In the genomic region with DNA sequence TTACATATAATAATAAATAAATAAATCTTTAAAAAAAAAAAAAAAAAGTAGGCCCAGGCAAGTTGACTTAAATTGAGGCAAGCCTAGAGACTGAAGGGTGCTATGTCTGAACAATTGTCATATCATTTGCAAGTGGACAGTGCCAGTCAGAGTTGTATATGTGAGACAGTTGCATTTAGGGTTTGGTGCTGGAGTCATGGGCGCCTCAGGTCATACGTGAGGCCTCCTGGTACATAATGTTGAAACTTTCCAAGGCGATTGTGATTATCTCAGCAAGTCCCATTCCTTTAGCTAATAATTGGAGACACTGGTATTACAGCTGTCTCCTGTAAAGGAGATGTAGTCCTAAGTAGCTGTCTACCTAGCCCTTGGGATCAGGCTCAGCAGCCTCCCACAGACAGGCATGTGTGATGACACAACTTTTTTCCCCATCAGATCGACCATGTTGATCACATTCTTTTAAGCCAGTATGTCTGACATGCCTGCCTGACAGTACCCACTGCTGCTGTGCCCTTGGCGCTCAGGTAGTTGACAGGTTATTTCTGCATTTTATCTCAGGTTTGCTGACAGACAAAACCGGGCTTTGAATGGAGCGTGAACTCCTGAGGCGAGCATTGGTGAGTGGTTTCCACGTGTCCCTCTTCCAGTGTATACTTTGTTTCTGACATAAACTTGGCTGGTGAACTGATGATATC, we compare ENCODE assay signal across 8 mouse cellular contexts. TPM values are rescaled to one million over a fixed set of nuclear protein-coding genes. Genes with fewer than 3 reads are reported as not detected.
DNase-seq lines count a peak whose midpoint lies in the region; ATAC-seq and TF ChIP-seq lines count a peak whose summit lies in the region.

No protein-coding gene starts in this region.

- no peak for TF ChIP-seq EP300 in CH12.LX (IDR thresholded peaks at IDR 0.05; ENCODE audit: low read length)
- no peak for TF ChIP-seq EP300 in liver, embryonic 14.5 days (IDR thresholded peaks at IDR 0.05; ENCODE audit: low read depth)

- peak overlapping the region; percentile 34; the same call in 1 of the 2 replicates for H3K27ac ChIP-seq in CH12.LX (ENCODE audit: insufficient read depth, low read depth)
- H3K27ac ChIP-seq in forebrain, embryonic 16.5 days (ENCODE audit: low read length): no peak overlapping the region
- peak overlapping the region; percentile 88 for H3K27ac ChIP-seq in liver, embryonic 14.5 days

- H3K9me3 ChIP-seq in CH12.LX (replicated peaks; ENCODE audit: low read length): no peaks in the 10 kb centered on the region
- no peaks in the 10 kb centered on the region for H3K9me3 ChIP-seq in forebrain, embryonic 16.5 days (ENCODE audit: control insufficient read depth, low read length)
- H3K9me3 ChIP-seq in liver, embryonic 14.5 days (ENCODE audit: control insufficient read depth, low read length): no peaks in the 10 kb centered on the region

- WGBS in forebrain, embryonic 16.5 days: 20% methylated on average over 9 of the region's 9 CpGs
- 4% methylated on average over 9 of the region's 9 CpGs for WGBS in liver, embryonic 14.5 days (ENCODE audit: insufficient replicate concordance)

- peaks cover 29% of the 10 kb centered on the region for H3K79me2 ChIP-seq in CH12.LX (replicated peaks; ENCODE audit: control insufficient read depth, extremely low read depth, insufficient read depth, poor library complexity, severe bottlenecking)

- peak overlapping the region; percentile 89 for H3K4me2 ChIP-seq in CH12.LX (ENCODE audit: insufficient read depth, low read depth, poor library complexity, severe bottlenecking)
- peak overlapping the region; percentile 74 for H3K4me2 ChIP-seq in forebrain, embryonic 16.5 days (ENCODE audit: low read length)
- H3K4me2 ChIP-seq in liver, embryonic 14.5 days (ENCODE audit: low read depth): peak overlapping the region; percentile 78

- peak overlapping the region; percentile 73 for H3K9ac ChIP-seq in CH12.LX (ENCODE audit: insufficient read depth, low read depth)
- peak overlapping the region; percentile 49 for H3K9ac ChIP-seq in forebrain, embryonic 16.5 days (replicated peaks; ENCODE audit: low read depth, low read length)
- H3K9ac ChIP-seq in liver, embryonic 14.5 days (replicated peaks): peak overlapping the region; percentile 94

- no peak for TF ChIP-seq RAD21 in CH12.LX (IDR thresholded peaks at IDR 0.05; ENCODE audit: low read depth, low read length)

- TF ChIP-seq CTCF in CH12.LX (conservative IDR thresholded peaks at IDR 0.05 in 1 of 2, IDR thresholded peaks at IDR 0.05 in 1 of 2; ENCODE audit: low read depth in 2 of 2, low read length in 2 of 2): no peak
- TF ChIP-seq CTCF in liver, embryonic 14.5 days (IDR thresholded peaks at IDR 0.05; ENCODE audit: low read depth): no peak

- H3K27me3 ChIP-seq in CH12.LX (replicated peaks): no peaks in the 10 kb centered on the region
- no peaks in the 10 kb centered on the region for H3K27me3 ChIP-seq in forebrain, embryonic 16.5 days (replicated peaks; ENCODE audit: control insufficient read depth, insufficient read depth, low read length)
- no peaks in the 10 kb centered on the region for H3K27me3 ChIP-seq in liver, embryonic 14.5 days (ENCODE audit: control insufficient read depth, insufficient read depth, low read length)

- in situ Hi-C loops in CH12.LX (cut with MboI; ENCODE audit: low pct_ligation_motif_present, low pct_unique_long_range_greater_than_20kb, low sequenced_read_pairs): loop anchor here (10.0 kb wide), 2 partner anchors 360 to 420 kb away; partner anchors contain the start of gene Slc9a8

- peak; percentile 16 for DNase-seq in CD4-positive, CD25-positive, alpha-beta regulatory T cell, adult 2 months (ENCODE audit: low read depth, low spot score)
- DNase-seq in CH12.LX (ENCODE audit: extremely low read depth): peak; percentile 58
- DNase-seq in liver, embryonic 14.5 days (ENCODE audit: low read depth in 3 of 3, low spot score in 3 of 3): no peak
- DNase-seq in embryo, embryonic 10 days (ENCODE audit: low spot score): no peak
- no peak for DNase-seq in layer of hippocampus, postnatal 25 days (ENCODE audit: extremely low spot score in 1 of 2, low spot score in 1 of 2)

- H3K36me3 ChIP-seq in CH12.LX (replicated peaks in 1 of 2; ENCODE audit: control insufficient read depth in 1 of 2, insufficient read depth in 1 of 2, low read length in 1 of 2): peaks cover 20 to 32% of the 10 kb centered on the region in 2 experiments
- H3K36me3 ChIP-seq in forebrain, embryonic 16.5 days (ENCODE audit: control insufficient read depth, insufficient read depth): peaks cover 11% of the 10 kb centered on the region
- peaks cover 25% of the 10 kb centered on the region for H3K36me3 ChIP-seq in liver, embryonic 14.5 days (replicated peaks; ENCODE audit: control insufficient read depth, insufficient read depth, low read depth)

- ATAC-seq in CD4-positive, CD25-positive, alpha-beta regulatory T cell, adult 4 months: no peak
- ATAC-seq in forebrain, embryonic 16.5 days: no peak
- no peak for ATAC-seq in liver, embryonic 14.5 days (ENCODE audit: insufficient read depth)
- no peak for ATAC-seq in activated CD4-positive, CD25-positive, alpha-beta regulatory T cell, adult 4 months

- H3K4me3 ChIP-seq in CH12.LX (replicated peaks in 1 of 3; ENCODE audit: low read depth in 2 of 3, low read length in 2 of 3, poor library complexity in 1 of 3): peak overlapping the region; percentile 66 to 77 (median 75)
- peak overlapping the region; percentile 61 for H3K4me3 ChIP-seq in forebrain, embryonic 16.5 days (replicated peaks; ENCODE audit: low read length)
- peak overlapping the region; percentile 70 to 85 for H3K4me3 ChIP-seq in liver, embryonic 14.5 days (ENCODE audit: insufficient read depth in 1 of 2, low read depth in 2 of 2, low read length in 2 of 2)

- H3K4me1 ChIP-seq in CH12.LX (ENCODE audit: control insufficient read depth in 1 of 2, insufficient read depth in 2 of 2): peaks cover 2 to 33% of the 10 kb centered on the region in 2 experiments; a peak in 2 of 4 replicates
- H3K4me1 ChIP-seq in forebrain, embryonic 16.5 days (replicated peaks; ENCODE audit: control insufficient read depth, insufficient read depth, low read length): peaks cover 31% of the 10 kb centered on the region
- peaks cover 14 to 19% of the 10 kb centered on the region in 2 experiments for H3K4me1 ChIP-seq in liver, embryonic 14.5 days (replicated peaks; ENCODE audit: control insufficient read depth in 2 of 2, insufficient read depth in 2 of 2, low read length in 1 of 2)

- dilution Hi-C loops in CH12.LX (cut with MboI; ENCODE audit: extremely low pct_ligation_motif_present, extremely low pct_unique_long_range_greater_than_20kb, low sequenced_read_pairs): no loop called here

- peak; percentile 52; the same call in 1 of the 2 replicates for TF ChIP-seq POLR2A in CH12.LX (IDR thresholded peaks at IDR 0.05; ENCODE audit: low read depth, low read length)

TF ChIP-seq in CH12.LX, 34 proteins besides CTCF, POLR2A, EP300 and RAD21 (continues in another document):
- TF ChIP-seq SIN3A (IDR thresholded peaks at IDR 0.05; ENCODE audit: low read length) (0 out of 2 replicates have a peak, but pooled peaks have one; percentile 15), MAZ (IDR thresholded peaks at IDR 0.05; ENCODE audit: low read depth, low read length) (peak; percentile 55; the same call in 1 of the 2 replicates), ZNF384 (IDR thresholded peaks at IDR 0.05; ENCODE audit: low read depth, low read length) (peak; percentile 24; the same call in 1 of the 2 replicates), TBP (conservative IDR thresholded peaks at IDR 0.05; ENCODE audit: low read depth, low read length) (0 out of 2 replicates have a peak, but pooled peaks have one; percentile 39), MYC (IDR thresholded peaks at IDR 0.05; ENCODE audit: low read depth, low read length) (peak; percentile 88), POLR2AphosphoS2 (IDR thresholded peaks at IDR 0.05; ENCODE audit: low read depth, low read length) (peak; percentile 38; the same call in 1 of the 2 replicates), KAT2A (IDR thresholded peaks at IDR 0.05; ENCODE audit: insufficient replicate concordance, low read length) (no peak), GABPA (IDR thresholded peaks at IDR 0.05; ENCODE audit: insufficient replicate concordance, low read depth, low read length) (no peak), MAX (IDR thresholded peaks at IDR 0.05; ENCODE audit: low read length) (peak; percentile 45), ZMIZ1 (IDR thresholded peaks at IDR 0.05; ENCODE audit: low read depth, low read length) (peak; percentile 47; the same call in 1 of the 2 replicates), MAFK (IDR thresholded peaks at IDR 0.05; ENCODE audit: insufficient replicate concordance, low read length) (0 out of 2 replicates have a peak, but pooled peaks have one; percentile 20), JUND (conservative IDR thresholded peaks at IDR 0.05; ENCODE audit: low read depth, low read length) (no peak), USF2 (conservative IDR thresholded peaks at IDR 0.05; ENCODE audit: low read depth, low read length) (no peak), JUN (IDR thresholded peaks at IDR 0.05; ENCODE audit: insufficient read depth, low read depth, low read length) (no peak), SMC3 (IDR thresholded peaks at IDR 0.05; ENCODE audit: low read depth, low read length) (no peak)

RNA-seq across cellular contexts. Expression of gene Znfx1, which starts 1.9 kb away (rescaled TPM):
- 10 to 100 TPM; 18.1 to 27.6 TPM for polyA plus RNA-seq in CD4-positive, CD25-positive, alpha-beta regulatory T cell, adult 4 months (2017; shearing (Covaris generic))
- 8.1 and 9.0 TPM in 2 replicates for total RNA-seq in CH12.LX (2012; rRNA removed)
- 4.1 and 5.1 TPM in 2 replicates for total RNA-seq in CH12.LX (2014; rRNA removed)
- 7.7 and 9.0 TPM in 2 replicates for polyA plus RNA-seq in CH12.LX (2012; ENCODE audit: insufficient read length, low read depth)
- 8.9 and 9.0 TPM in 2 replicates for polyA plus RNA-seq in forebrain, embryonic 16.5 days (2015; fragmentation: Nextera tagmentation; extraction: Ambion mirVana)
- polyA plus RNA-seq in liver, embryonic 14.5 days (2012; rRNA removed): 7.7 and 7.8 TPM in 2 replicates
- polyA plus RNA-seq in liver, embryonic 14.5 days (2014; fragmentation: Nextera tagmentation; extraction: Ambion mirVana): 6.7 and 8.2 TPM in 2 replicates
- polyA plus RNA-seq in activated CD4-positive, CD25-positive, alpha-beta regulatory T cell, adult 4 months (2017; shearing (Covaris generic)): 10 to 100 TPM; 18.5 to 26.0 TPM
- total RNA-seq in layer of hippocampus, postnatal 25 days (2021): 10 to 100 TPM; 36.7 to 39.0 TPM

RNA-seq across cellular contexts. Expression of gene Ddx27, which starts 49.8 kb away (rescaled TPM):
- 10 to 100 TPM; 33.4 to 61.0 TPM for polyA plus RNA-seq in CD4-positive, CD25-positive, alpha-beta regulatory T cell, adult 4 months (2017; shearing (Covaris generic))
- total RNA-seq in CH12.LX (2012; rRNA removed): 157 and 186 TPM in 2 replicates
- 137 and 139 TPM in 2 replicates for total RNA-seq in CH12.LX (2014; rRNA removed)
- 224 and 228 TPM in 2 replicates for polyA plus RNA-seq in CH12.LX (2012; ENCODE audit: insufficient read length, low read depth)
- 41.0 and 45.0 TPM in 2 replicates for polyA plus RNA-seq in forebrain, embryonic 16.5 days (2015; fragmentation: Nextera tagmentation; extraction: Ambion mirVana)
- polyA plus RNA-seq in liver, embryonic 14.5 days (2012; rRNA removed): 26.4 and 39.5 TPM in 2 replicates
- 26.5 and 30.2 TPM in 2 replicates for polyA plus RNA-seq in liver, embryonic 14.5 days (2014; fragmentation: Nextera tagmentation; extraction: Ambion mirVana)
- polyA plus RNA-seq in activated CD4-positive, CD25-positive, alpha-beta regulatory T cell, adult 4 months (2017; shearing (Covaris generic)): 10 to 100 TPM; 29.8 to 39.5 TPM
- total RNA-seq in layer of hippocampus, postnatal 25 days (2021): 10 to 100 TPM; 26.8 to 32.6 TPM

Comparison
In these comparisons a context has a peak if more than half of its experiments do, and no peak if none do; other contexts are left out.
1. DNase-seq: peak in CD4-positive, CD25-positive, alpha-beta regulatory T cell, adult 2 months (single experiment) and CH12.LX (single experiment); none in liver, embryonic 14.5 days (0 of 3), embryo, embryonic 10 days (single experiment) and layer of hippocampus, postnatal 25 days (0 of 2).
2. Peak in every context shown above with its lines, with median percentiles within 50 percentile points of each other: H3K4me2 ChIP-seq, H3K4me3 ChIP-seq and H3K9ac ChIP-seq.